Mouse (Mus musculus) spleen, postnatal 14 days (tissue): ENCODE measurements around the gene Rinl.

Source experiments
- DNase-seq, 2 experiments: peaks; one replicate each; pipeline ENCODE4 v3.0.0; 2021 to 2022; ENCODE audit warnings: low spot score in 2 of 2

Gene Rinl

GRCm38 (mm10) chr7:28780857-28781256 lies 7.9 kb upstream of the Rinl start:
- DNase-seq, result no peak

- DNase-seq, result peak in 1 of 2 experiments; percentile 32
These were observed 7.5 kb upstream of the Rinl start for GRCm38 (mm10) chr7:28781261-28781663.

GRCm38 (mm10) chr7:28785161-28785560 lies 3.6 kb upstream of the Rinl start:
- no peak for DNase-seq

DNA sequence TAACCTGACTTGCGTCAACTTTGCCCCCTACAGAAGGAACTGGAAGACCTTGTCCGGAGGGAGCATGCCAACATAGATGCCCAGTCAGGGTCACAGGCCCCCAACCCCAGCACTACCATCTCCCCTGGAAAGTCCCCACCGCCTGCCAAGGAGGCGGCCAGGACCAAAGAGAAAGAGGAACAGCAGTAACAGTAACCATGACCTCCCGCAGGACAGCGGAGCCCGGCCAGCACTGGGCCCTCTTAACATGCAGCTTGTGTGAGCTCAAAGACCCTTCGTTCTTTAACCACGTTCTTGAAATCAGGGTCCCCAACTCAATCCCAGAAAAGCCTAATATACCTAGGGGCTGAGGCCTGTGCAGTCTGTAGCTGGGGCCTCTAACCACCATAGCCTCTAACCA lies 885 bp upstream of the Rinl start:
- DNase-seq, result no peak

- DNase-seq, result no peak
These were observed 466 bp downstream of the Rinl start for GRCm38 (mm10) chr7:28789235-28789634.

- no peak for DNase-seq
These were observed 1.5 kb downstream of the Rinl start for GRCm38 (mm10) chr7:28790066-28790806.

DNA sequence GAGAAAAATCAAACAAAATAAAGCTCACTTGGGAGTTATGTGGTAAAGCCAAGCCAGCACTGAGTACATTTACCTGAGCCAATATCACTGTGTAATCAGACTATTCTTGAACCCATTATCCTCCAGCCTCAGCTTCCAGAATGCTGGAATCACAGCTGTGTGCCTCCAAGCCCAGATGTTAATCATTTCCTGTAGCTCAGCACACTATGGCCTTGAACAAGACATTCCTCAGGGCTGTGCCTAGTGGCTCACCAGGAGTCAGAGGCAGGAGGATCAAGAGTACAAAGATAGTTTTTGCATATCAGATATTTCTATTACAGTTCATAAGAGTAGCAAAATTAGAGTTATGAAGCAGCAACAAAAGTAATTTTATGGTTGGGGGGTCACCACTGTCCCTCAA lies 2.9 kb downstream of the Rinl start:
- DNase-seq, result no peak

GRCm38 (mm10) chr7:28792391-28793185 lies 3.8 kb downstream of the Rinl start:
- DNase-seq, result no peak

GRCm38 (mm10) chr7:28793834-28794233 lies 5.1 kb downstream of the Rinl start:
- DNase-seq, result no peak

DNA sequence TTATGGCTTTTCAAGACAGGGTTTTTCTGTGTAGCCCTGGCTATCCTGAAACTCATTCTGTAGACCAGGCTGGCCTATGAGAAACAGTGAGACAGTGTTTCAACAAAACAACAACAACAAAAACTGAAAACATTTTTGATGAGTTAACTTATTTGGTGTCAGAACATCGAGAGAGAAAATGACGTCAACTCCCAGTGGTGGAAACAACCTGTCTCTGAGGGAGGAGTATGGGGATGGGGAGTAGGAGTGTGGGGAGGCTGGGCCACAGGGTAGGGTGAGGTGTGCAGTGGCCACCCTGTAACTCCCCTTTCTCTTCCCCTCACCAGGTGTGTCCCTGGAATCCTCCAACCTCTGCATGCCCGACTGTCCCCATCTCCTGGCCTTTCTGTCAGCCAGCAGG lies 5.7 kb downstream of the Rinl start:
- DNase-seq, result no peak

DNA sequence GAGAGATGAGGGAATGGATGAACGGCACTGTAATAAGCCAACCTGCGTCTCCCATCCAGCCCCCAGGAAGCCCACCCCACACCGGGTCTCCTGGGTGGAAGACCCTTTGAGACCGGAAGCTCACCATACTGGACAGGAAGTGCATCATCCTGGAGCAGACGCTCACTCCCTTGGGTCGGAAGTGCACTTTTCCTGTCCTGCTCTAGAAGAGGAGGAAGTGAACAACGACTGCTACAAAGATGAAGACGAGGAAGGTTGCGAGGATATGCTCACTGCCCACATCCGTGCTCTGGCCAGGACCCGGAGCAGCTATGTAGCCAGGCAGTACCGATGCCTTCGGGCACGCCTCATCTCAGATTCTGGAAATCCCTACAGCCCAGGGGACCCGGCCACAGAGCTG lies 7.1 kb downstream of the Rinl start:
- no peak for DNase-seq

- DNase-seq, result peak; percentile 64 to 80
These were observed 7.8 kb downstream of the Rinl start for GRCm38 (mm10) chr7:28796562-28796975.

DNA sequence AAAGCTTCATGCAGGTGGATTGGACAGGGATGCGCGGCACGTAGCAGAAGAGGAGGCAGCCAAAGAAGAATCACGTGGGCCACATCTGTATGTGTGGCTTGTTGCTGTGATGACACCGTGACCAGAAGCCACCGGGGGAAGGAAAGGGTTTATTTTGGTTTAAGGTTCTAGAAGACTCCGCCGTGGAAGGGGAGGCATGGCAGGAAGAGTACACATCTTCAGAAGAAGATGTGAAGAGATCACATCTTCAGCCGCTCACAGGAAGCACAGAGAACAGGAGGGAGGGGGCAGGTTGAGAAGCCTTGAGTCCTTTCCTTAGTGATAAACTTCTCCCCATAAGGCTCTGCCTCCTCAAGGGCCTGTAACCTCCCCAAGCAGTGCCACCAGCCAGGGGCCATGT lies 11.2 kb downstream of the Rinl start:
- DNase-seq, result no peak

- DNase-seq, result no peak
These were observed 12.7 kb downstream of the Rinl start for GRCm38 (mm10) chr7:28801451-28801850.

DNA sequence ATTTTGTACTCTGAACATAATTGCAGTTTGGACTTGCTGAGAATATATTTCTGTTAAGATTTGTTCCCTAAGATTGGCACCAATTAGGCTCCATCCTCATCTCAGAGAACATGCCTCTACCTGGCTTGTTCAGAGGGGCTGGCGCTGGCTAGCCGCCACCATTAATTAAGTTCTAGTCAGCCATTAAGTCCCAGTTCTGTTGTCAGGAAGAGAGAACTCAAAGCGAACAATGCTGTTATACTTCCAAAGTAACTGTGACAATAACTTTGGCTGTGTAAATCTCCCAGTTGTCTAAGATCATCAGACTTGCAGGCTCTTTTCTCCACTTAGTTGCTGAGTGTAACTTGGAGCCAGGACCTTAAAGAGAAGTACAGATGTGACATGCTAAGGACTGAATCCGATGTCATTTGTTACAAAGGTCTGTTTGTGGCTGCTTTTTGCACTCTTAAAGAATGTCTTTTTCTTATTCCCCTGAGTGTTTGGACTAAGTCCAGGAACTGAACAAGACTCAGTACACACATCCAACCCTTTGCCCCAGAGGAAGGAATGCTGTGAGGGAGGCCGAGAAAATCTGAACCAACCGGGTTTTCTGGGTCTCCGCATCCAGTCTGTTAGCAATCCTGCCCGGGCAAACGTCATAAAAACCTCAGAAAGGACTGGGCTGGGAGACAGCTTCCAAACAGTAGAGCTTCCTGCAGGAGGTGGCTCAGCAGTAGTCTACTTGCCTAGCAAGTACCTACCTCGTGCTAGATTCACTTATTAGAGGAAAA lies 13.3 kb downstream of the Rinl start:
- no peak for DNase-seq

- no peak for DNase-seq
These were observed 14.2 kb downstream of the Rinl start for GRCm38 (mm10) chr7:28802846-28803588.

- DNase-seq, result no peak
These were observed 15.0 kb downstream of the Rinl start for GRCm38 (mm10) chr7:28803756-28804155.

GRCm38 (mm10) chr7:28806869-28807268 lies 18.1 kb downstream of the Rinl start:
- no peak for DNase-seq

GRCm38 (mm10) chr7:28807641-28808220 lies 19.0 kb downstream of the Rinl start:
- DNase-seq, result no peak

- no peak for DNase-seq
These were observed 19.6 kb downstream of the Rinl start, which contains the start of gene Hnrnpl for GRCm38 (mm10) chr7:28808221-28808941. Gene Hnrnpl, plus strand, starts transcription at chr7:28808541.
